Mouse (Mus musculus) ES-E14 (cell line): Measurements from ENCODE around the gene Slit3. TPM values are rescaled to one million over a fixed set of nuclear protein-coding genes. Genes with fewer than 3 reads are reported as not detected.

Source experiments
- DNase-seq: peaks from one replicate; pipeline ENCODE4 v3.0.0-alpha.2; 2013; ENCODE audit warnings: low read depth, low spot score
- H3K27ac ChIP-seq: 2 replicates; pipeline ENCODE4 v1.5.1; 2012; ENCODE audit warnings: low read depth, mild to moderate bottlenecking, low read length, moderate library complexity, mixed read lengths; ENCODE audit not compliant: poor library complexity, insufficient read depth, severe bottlenecking
- H3K36me3 ChIP-seq: 2 replicates; pipeline ENCODE4 v1.6.1; 2012; ENCODE audit warnings: mild to moderate bottlenecking, low read length, moderate library complexity, mixed read lengths; ENCODE audit not compliant: control insufficient read depth, poor library complexity, insufficient read depth, severe bottlenecking
- H3K4me1 ChIP-seq, 2 experiments: fragments of 150-350 bp in 1 of 2; sonication (generic) in 1 of 2; 2 replicates each; pipeline ENCODE4 v1.6.1; 2012; ENCODE audit warnings: low read length in 2 of 2, mild to moderate bottlenecking in 1 of 2, mixed read lengths in 1 of 2; ENCODE audit not compliant: control insufficient read depth in 2 of 2, insufficient read depth in 2 of 2, poor library complexity in 1 of 2
- H3K4me3 ChIP-seq, 2 experiments: fragments of 150-350 bp in 1 of 2; sonication (generic) in 1 of 2; 2 replicates each; pipeline ENCODE4 v1.5.1; 2012; ENCODE audit warnings: low read length in 2 of 2, low read depth in 1 of 2, mild to moderate bottlenecking in 1 of 2, mixed read lengths in 1 of 2; ENCODE audit not compliant: insufficient read depth in 1 of 2, poor library complexity in 1 of 2, severe bottlenecking in 1 of 2
- H3K9ac ChIP-seq: 2 replicates; pipeline ENCODE4 v1.6.1; 2012; ENCODE audit warnings: low read depth, mild to moderate bottlenecking, low read length, mixed read lengths; ENCODE audit not compliant: poor library complexity, insufficient read depth, severe bottlenecking
- H3K9me3 ChIP-seq: fragments of 150-350 bp; sonication (generic); 2 replicates; pipeline ENCODE4 v1.6.1; 2012; ENCODE audit warnings: low read depth, mild to moderate bottlenecking, low read length; ENCODE audit not compliant: control insufficient read depth, insufficient read depth
- CHD2 ChIP-seq: IDR thresholded peaks from 2 replicates; pipeline ENCODE4 v1.6.1; 2014; ENCODE audit warnings: mild to moderate bottlenecking, low read depth, low read length, inconsistent platforms
- HCFC1 ChIP-seq: IDR thresholded peaks from 2 replicates; pipeline ENCODE4 v1.6.1; 2012; ENCODE audit warnings: low read length, inconsistent platforms, borderline replicate concordance; ENCODE audit not compliant: insufficient read depth
- MAFK ChIP-seq: IDR thresholded peaks from 2 replicates; pipeline ENCODE4 v1.6.1; 2014; ENCODE audit warnings: mild to moderate bottlenecking, low read depth, low read length, inconsistent platforms; ENCODE audit not compliant: insufficient read depth
- ZC3H11A ChIP-seq: IDR thresholded peaks from 2 replicates; pipeline ENCODE4 v1.6.1; 2012; ENCODE audit warnings: low read depth, mild to moderate bottlenecking, inconsistent platforms, low read length, borderline replicate concordance
- ZNF384 ChIP-seq: IDR thresholded peaks from 2 replicates; pipeline ENCODE4 v1.6.1; 2012; ENCODE audit warnings: low read depth, low read length, inconsistent platforms
- in situ Hi-C, 2 experiments: fragments of 600-800 bp; cut with MboI; formaldehyde crosslinking; loops; one replicate each; pipeline ENCODE4 v1.15.1; 2025; ENCODE audit warnings: low sequenced_read_pairs in 2 of 2, inconsistent platforms in 1 of 2; ENCODE audit not compliant: unreplicated experiment in 2 of 2
- total RNA-seq: library from RNA; depleted of rRNA; stranded (reverse); fragments of 300-350 nt; gene quantifications from 2 replicates; pipeline ENCODE4 v1.2.3, GENCODE M21; 2012

The Slit3 gene
- total RNA-seq, 1 experiment = 3.7 TPM

DNA sequence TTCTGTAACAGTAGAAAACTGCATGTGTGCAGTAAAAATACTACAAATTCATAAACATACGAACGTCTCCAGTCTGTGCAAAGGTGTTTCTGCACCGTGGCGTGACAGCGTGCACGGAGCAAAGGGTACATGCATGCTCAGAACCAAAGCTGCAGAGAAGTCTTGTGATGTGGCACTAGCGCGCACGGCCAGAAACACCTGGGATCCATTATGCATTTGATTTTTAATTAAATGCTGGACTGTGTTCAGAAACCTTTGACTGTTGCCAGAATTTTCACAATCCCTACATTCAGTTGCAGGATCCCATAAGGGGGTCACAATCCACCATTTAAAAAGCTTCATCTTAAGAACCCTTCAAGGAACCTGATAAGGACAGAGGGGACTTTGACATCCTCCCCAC, 553.2 kb downstream of the Slit3 start:
- Histone ChIP-seq H3K4me1 (no peaks in the 10 kb centered on the region), H3K36me3 (no peaks in the 10 kb centered on the region), H3K27ac (no peak overlapping the region), H3K9me3 (no peaks in the 10 kb centered on the region), H3K4me3 (no peak overlapping the region), H3K9ac (no peak overlapping the region)
- TF ChIP-seq ZNF384 (no peak), HCFC1 (no peak), CHD2 (no peak), ZC3H11A (no peak), MAFK (no peak)
- no peak for DNase-seq
- in situ Hi-C loops = loop anchor here in 1 of 2 experiments (25.0 kb wide), 1 partner anchor 212 kb away; no protein-coding TSS in a partner anchor

- H3K27ac ChIP-seq = no peak overlapping the region
- H3K4me1 ChIP-seq = no peaks in the 10 kb centered on the region
- in situ Hi-C loops = loop anchor here in 1 of 2 experiments (25.0 kb wide), 1 partner anchor 839 kb away; the partner anchor contains the start of gene Spdl1
- TF ChIP-seq CHD2 = no peak
- no peak overlapping the region for H3K4me3 ChIP-seq
- H3K9me3 ChIP-seq = no peaks in the 10 kb centered on the region
- no peak for DNase-seq
- H3K9ac ChIP-seq = no peak overlapping the region
- no peaks in the 10 kb centered on the region for H3K36me3 ChIP-seq
These were observed 555.7 kb downstream of the Slit3 start for GRCm38 (mm10) chr11:35676744-35677143.

- Histone ChIP-seq H3K27ac (no peak overlapping the region), H3K4me3 (no peak overlapping the region), H3K4me1 (no peaks in the 10 kb centered on the region), H3K9me3 (no peaks in the 10 kb centered on the region), H3K36me3 (no peaks in the 10 kb centered on the region), H3K9ac (no peak overlapping the region)
- TF ChIP-seq ZNF384 (no peak), CHD2 (no peak)
- in situ Hi-C loops = loop anchor here in 1 of 2 experiments (25.0 kb wide), 1 partner anchor 843 kb away; the partner anchor contains the start of gene Spdl1
- no peak for DNase-seq
These were observed 559.0 kb downstream of the Slit3 start for GRCm38 (mm10) chr11:35679976-35680375.

- Histone ChIP-seq H3K36me3 (no peaks in the 10 kb centered on the region), H3K4me3 (no peak overlapping the region)
- no peak for TF ChIP-seq MAFK
- no peak for TF ChIP-seq CHD2
- TF ChIP-seq ZNF384 = no peak
- TF ChIP-seq HCFC1 = no peak
- no peak for TF ChIP-seq ZC3H11A
These were observed 566.3 kb downstream of the Slit3 start for GRCm38 (mm10) chr11:35687316-35687715.

DNA sequence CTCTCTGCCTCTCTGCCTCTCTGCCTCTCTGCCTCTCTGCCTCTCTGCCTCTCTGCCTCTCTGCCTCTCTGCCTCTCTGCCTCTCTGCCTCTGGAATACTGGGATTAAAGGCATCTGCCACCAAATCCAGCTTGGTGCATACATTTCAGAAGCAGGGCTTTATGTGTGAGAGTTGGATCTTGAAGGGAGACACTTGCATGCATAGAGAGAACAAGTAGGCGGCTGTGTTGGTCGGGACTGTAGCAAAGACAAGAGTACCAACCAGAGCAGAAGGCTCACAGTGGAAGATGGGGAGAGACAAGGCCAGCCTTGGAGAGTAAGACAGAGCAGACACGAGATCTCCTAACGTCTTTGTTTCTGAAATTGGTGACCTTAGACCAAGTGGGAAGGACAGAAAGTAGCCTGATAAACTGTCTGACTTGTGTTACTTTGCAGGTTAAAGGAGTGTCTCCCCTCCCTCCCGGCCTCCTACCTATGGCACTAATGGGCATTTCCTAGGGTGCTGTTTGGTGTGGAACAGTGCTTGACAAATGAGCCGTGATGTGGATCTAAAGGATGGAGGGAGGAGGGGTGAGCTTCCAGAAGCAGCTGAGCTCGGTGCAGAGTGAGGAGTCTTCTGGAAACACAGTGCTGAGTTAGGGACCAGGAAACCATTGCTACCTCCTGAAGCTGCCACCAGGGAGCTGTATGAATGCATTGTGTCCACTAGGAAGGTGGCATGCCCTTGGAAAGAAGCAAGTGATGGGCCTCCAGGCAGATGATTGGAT, 569.7 kb downstream of the Slit3 start:
- in situ Hi-C loops = loop anchor here (10.0 to 25.0 kb wide), 2 partner anchors 326 to 853 kb away; partner anchors contain the start of gene Spdl1 (in 1 of the 2)
- no peaks in the 10 kb centered on the region for H3K4me1 ChIP-seq
- no peak overlapping the region for H3K4me3 ChIP-seq
- DNase-seq = no peak
- H3K9me3 ChIP-seq = no peaks in the 10 kb centered on the region
- no peak overlapping the region for H3K9ac ChIP-seq
- no peaks in the 10 kb centered on the region for H3K36me3 ChIP-seq
- H3K27ac ChIP-seq = no peak overlapping the region
- no peak for TF ChIP-seq HCFC1
- TF ChIP-seq CHD2 = no peak
- no peak for TF ChIP-seq MAFK
- no peak for TF ChIP-seq ZC3H11A
- no peak for TF ChIP-seq ZNF384

More at GRCm38 (mm10) chr11:35687316-35687715, 566.3 kb downstream of the Slit3 start:
- no peaks in the 10 kb centered on the region for H3K4me1 ChIP-seq
- no peak overlapping the region for H3K9ac ChIP-seq
- H3K9me3 ChIP-seq = no peaks in the 10 kb centered on the region
- in situ Hi-C loops = loop anchor here in 1 of 2 experiments (25.0 kb wide), 1 partner anchor 850 kb away; the partner anchor contains the start of gene Spdl1
- no peak overlapping the region for H3K27ac ChIP-seq
- no peak for DNase-seq
